Mouse (Mus musculus): Measurements from ENCODE around the gene Ciart. TPM values are rescaled to one million over a fixed set of nuclear protein-coding genes. Genes with fewer than 3 reads are reported as not detected.
"Not testable (repeated sequence)": the region's sequence is repeated elsewhere in the genome, so short reads cannot be mapped to it uniquely, and the experiment has no call there.

The Ciart gene
- polyA plus RNA-seq, 1 experiment from 2014 or later = 3.3 TPM

DNA sequence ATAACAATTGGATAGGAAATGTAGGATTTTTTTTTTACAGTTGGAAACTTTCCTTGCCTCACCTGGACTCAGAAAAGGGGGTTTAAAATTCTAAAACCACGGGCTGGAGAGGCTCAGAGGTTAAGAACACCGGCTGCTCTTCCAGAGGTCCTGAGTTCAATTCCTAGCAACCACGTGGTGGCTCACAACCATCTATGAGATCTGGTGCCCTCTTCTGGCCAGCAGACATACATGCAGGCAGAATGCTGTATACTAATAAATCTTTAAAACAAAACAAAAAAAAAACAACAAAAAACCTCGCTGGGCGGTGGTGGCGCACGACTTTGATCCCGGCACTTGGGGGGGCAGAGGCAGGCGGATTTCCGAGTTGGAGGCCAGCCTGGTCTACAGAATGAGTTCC, 20.8 kb downstream of the Ciart start:
- Histone ChIP-seq H3K4me1 (ENCODE audit: control insufficient read depth, insufficient read depth, low read length) (peaks cover under 1% of the 10 kb centered on the region; the same call in 1 of the 2 replicates), H3K9me3 (ENCODE audit: control insufficient read depth, low read length) (no peaks in the 10 kb centered on the region), H3K4me3 (ENCODE audit: low read depth, low read length) (no peak overlapping the region), H3K4me2 (ENCODE audit: low read depth) (no peak overlapping the region), H3K27ac (ENCODE audit: low read depth, low read length) (no peak overlapping the region), H3K36me3 (ENCODE audit: control insufficient read depth, insufficient read depth, low read length) (0 out of 2 replicates have a peak, but pooled peaks cover 2% of the 10 kb centered on the region), H3K27me3 (ENCODE audit: control insufficient read depth, insufficient read depth, low read length) (no peaks in the 10 kb centered on the region), H3K9ac (ENCODE audit: low read length) (no peak overlapping the region)
- ATAC-seq (ENCODE audit: insufficient read depth, low FRiP score, low TSS enrichment) (no peak), DNase-seq (ENCODE audit: low spot score) (no peak)
- WGBS = 76% methylated on average over 10 of the region's 10 CpGs

DNA sequence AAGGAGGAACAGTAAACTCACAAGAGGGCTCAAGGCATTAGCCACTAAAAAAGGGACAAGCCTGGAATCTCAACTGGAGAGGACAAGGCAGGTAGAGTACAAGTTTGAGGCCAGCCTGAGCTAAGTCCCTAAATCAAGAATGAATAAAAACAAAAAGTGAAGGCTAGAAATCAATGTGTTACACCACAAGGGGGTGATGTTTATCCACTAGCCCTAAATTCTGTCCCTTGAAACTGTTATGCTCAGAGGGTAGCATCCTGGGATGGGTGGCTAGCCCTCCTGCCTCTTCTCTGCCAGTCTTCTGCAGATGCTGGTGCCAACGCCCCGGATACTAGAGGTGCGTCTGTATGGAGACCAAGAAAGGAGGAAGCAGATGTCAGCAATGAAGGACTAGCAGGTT, 21.7 kb downstream of the Ciart start:
- WGBS = 92% methylated on average over 3 of the region's 3 CpGs
- ATAC-seq (ENCODE audit: insufficient read depth, low FRiP score, low TSS enrichment) (no peak), DNase-seq (ENCODE audit: low spot score) (no peak)
- peaks cover 2% of the 10 kb centered on the region; the same call in 1 of the 2 replicates for H3K4me1 ChIP-seq (ENCODE audit: control insufficient read depth, insufficient read depth, low read length)
- 0 out of 2 replicates have a peak, but pooled peaks cover 2% of the 10 kb centered on the region for H3K36me3 ChIP-seq (ENCODE audit: control insufficient read depth, insufficient read depth, low read length)
- no peak overlapping the region for H3K4me3 ChIP-seq (ENCODE audit: low read depth, low read length)
- no peak overlapping the region for H3K9ac ChIP-seq (ENCODE audit: low read length)
- H3K27me3 ChIP-seq (ENCODE audit: control insufficient read depth, insufficient read depth, low read length) = no peaks in the 10 kb centered on the region
- H3K9me3 ChIP-seq (ENCODE audit: control insufficient read depth, low read length) = no peaks in the 10 kb centered on the region
- no peak overlapping the region for H3K4me2 ChIP-seq (ENCODE audit: low read depth)
- no peak overlapping the region for H3K27ac ChIP-seq (ENCODE audit: low read depth, low read length)

DNA sequence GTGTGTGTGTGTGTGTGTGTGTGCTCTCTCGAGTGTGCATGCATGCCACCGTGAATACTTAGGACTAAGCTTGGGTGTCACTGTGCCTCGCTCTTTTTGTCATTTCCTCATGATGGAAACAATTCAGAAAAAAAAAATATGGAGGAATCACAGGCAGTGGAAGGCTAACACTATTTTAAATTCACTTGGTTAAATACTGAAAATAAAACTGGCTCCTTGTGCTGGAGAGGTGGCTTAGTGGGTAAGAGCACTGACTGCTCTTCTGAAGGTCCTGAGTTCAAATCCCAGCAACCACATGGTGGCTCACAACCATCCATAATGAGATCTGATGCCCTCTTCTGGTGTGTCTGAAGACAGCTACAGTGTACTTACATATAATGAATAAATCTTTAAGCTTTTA, 23.8 kb downstream of the Ciart start:
- not testable (repeated sequence) for DNase-seq (ENCODE audit: low spot score); H3K36me3 ChIP-seq (ENCODE audit: control insufficient read depth, insufficient read depth, low read length); H3K4me1 ChIP-seq (ENCODE audit: control insufficient read depth, insufficient read depth, low read length); ATAC-seq (ENCODE audit: insufficient read depth, low FRiP score, low TSS enrichment); H3K9me3 ChIP-seq (ENCODE audit: control insufficient read depth, low read length); H3K4me2 ChIP-seq (ENCODE audit: low read depth); H3K4me3 ChIP-seq (ENCODE audit: low read depth, low read length); H3K9ac ChIP-seq (ENCODE audit: low read length); H3K27me3 ChIP-seq (ENCODE audit: control insufficient read depth, insufficient read depth, low read length); H3K27ac ChIP-seq (ENCODE audit: low read depth, low read length)
- 88% methylated on average over 3 of the region's 3 CpGs for WGBS

DNA sequence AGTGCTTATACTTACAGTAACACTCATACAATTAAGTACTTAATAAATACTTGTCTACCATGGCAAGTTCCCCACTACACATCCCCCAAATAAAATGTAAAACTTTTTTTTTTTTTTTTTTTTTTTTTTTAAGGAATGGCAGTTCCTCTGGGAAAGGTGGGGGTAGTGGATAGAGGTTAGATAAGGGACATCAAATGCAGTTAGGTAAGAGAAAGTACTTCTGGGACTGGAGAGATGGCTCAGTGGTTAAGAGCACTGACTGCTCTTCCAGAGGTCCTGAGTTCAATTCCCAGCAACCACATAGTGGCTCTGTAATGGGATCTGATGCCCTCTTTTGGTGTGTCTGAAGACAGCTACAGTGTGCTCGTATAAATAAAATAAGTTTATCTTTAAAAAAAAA, 25.0 kb downstream of the Ciart start:
- 92% methylated on average over 1 of the region's 1 CpGs for WGBS
- not testable (repeated sequence) for H3K36me3 ChIP-seq (ENCODE audit: control insufficient read depth, insufficient read depth, low read length); H3K4me3 ChIP-seq (ENCODE audit: low read depth, low read length); H3K9ac ChIP-seq (ENCODE audit: low read length); DNase-seq (ENCODE audit: low spot score); H3K27ac ChIP-seq (ENCODE audit: low read depth, low read length); H3K4me1 ChIP-seq (ENCODE audit: control insufficient read depth, insufficient read depth, low read length); H3K4me2 ChIP-seq (ENCODE audit: low read depth); H3K27me3 ChIP-seq (ENCODE audit: control insufficient read depth, insufficient read depth, low read length); ATAC-seq (ENCODE audit: insufficient read depth, low FRiP score, low TSS enrichment); H3K9me3 ChIP-seq (ENCODE audit: control insufficient read depth, low read length)

DNA sequence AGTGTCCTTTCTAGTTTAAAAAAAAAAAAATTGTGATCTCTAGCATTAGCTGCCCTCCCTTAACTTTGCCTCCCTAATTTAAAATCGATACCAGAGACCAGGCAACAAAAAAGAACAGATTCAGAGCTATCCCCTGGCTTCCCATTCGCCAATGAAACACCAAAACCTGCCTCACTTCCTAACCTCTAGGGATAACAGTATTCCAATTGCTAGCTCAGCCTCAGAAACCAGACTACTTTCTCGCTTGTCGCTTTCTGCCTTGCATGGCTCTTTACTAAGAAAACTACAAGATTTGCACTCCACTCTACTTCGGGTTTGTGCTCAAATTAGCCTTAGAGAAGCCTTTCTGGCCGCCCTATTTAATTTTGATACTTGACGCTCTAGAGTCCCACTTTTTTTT, 25.9 kb downstream of the Ciart start:
- peaks cover 5% of the 10 kb centered on the region for H3K36me3 ChIP-seq (ENCODE audit: control insufficient read depth, insufficient read depth, low read length)
- no peaks in the 10 kb centered on the region for H3K27me3 ChIP-seq (ENCODE audit: control insufficient read depth, insufficient read depth, low read length)
- 30% methylated on average over 7 of the region's 7 CpGs for WGBS
- peak overlapping the region; percentile 72 for H3K4me2 ChIP-seq (ENCODE audit: low read depth)
- no peaks in the 10 kb centered on the region for H3K9me3 ChIP-seq (ENCODE audit: control insufficient read depth, low read length)
- peak overlapping the region; percentile 79 for H3K9ac ChIP-seq (ENCODE audit: low read length)
- peaks cover 7% of the 10 kb centered on the region; the same call in 1 of the 2 replicates for H3K4me1 ChIP-seq (ENCODE audit: control insufficient read depth, insufficient read depth, low read length)
- peak overlapping the region; percentile 21; the same call in 1 of the 2 replicates for H3K27ac ChIP-seq (ENCODE audit: low read depth, low read length)
- ATAC-seq (ENCODE audit: insufficient read depth, low FRiP score, low TSS enrichment) (0 out of 2 replicates have a peak, but pooled peaks have one; percentile 9), DNase-seq (ENCODE audit: low spot score) (no peak)
- peak overlapping the region; percentile 89 for H3K4me3 ChIP-seq (ENCODE audit: low read depth, low read length)

DNA sequence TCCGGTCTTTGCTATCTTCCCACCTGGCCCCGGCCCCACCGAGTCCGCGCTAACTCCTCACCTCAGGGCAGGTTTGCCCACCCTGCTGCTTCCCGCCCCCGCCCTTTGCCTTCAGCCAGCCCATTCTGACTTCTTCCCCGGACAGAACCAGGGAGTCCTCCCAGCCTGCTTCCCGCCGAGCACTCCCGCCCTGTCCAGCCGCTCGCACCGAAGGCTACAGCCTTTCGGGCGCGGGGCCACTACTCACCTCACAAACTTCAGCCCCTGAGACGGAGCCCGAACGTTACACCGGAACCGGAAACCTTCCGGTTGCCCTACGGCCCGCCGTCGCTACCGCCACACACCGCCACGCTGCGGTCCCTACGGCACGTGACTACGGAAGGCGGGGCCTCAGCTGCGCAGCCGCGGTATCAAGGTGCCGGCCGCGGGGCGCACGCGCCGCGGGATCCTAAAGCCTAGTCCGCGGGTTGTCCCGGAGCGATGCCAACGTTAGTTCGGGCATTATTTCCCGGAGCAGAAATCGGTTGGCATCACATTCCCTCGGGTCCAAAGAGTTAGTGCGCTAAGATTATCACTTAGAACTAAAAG, 26.5 kb downstream of the Ciart start, which contains the start of gene Prpf3:
Prpf3 (minus strand) TSS at position 384 of the 588 bp plus-strand sequence.
- H3K4me1 ChIP-seq (ENCODE audit: control insufficient read depth, insufficient read depth, low read length) = peaks cover 7% of the 10 kb centered on the region; the same call in 1 of the 2 replicates
- no peaks in the 10 kb centered on the region for H3K9me3 ChIP-seq (ENCODE audit: control insufficient read depth, low read length)
- H3K4me2 ChIP-seq (ENCODE audit: low read depth) = peak within 1 kb of the TSS; percentile 72
- H3K36me3 ChIP-seq (ENCODE audit: control insufficient read depth, insufficient read depth, low read length) = peaks cover 5% of the 10 kb centered on the region
- H3K27me3 ChIP-seq (ENCODE audit: control insufficient read depth, insufficient read depth, low read length) = no peaks in the 10 kb centered on the region
- ATAC-seq (ENCODE audit: insufficient read depth, low FRiP score, low TSS enrichment) = peak; percentile 98
- H3K9ac ChIP-seq (ENCODE audit: low read length) = peak within 1 kb of the TSS; percentile 79
- peak within 1 kb of the TSS; percentile 56; the same call in 1 of the 2 replicates for H3K27ac ChIP-seq (ENCODE audit: low read depth, low read length)
- WGBS = under 1% methylated on average over 56 of the region's 56 CpGs
- DNase-seq (ENCODE audit: low spot score) = peak; percentile 96
- peak within 1 kb of the TSS; percentile 89 for H3K4me3 ChIP-seq (ENCODE audit: low read depth, low read length)

DNA sequence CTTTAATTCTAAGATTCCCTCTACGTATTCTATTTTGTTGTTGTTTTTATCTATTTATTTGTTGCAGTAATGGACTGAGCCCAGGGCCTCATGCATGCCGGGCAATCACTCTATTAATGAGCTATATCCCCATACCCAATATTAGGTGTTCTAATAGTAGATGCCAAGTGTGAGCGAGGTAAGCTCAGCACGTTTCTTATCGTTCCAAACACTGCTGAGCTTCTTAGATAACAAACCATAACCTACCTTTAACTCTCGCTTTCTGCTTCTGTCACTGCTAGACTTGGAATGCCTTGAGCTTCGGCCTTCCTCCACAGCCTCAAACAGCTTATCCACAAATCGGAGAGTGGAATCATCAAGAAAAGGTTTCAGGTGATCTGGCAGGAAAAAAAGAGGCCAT, 30.7 kb downstream of the Ciart start:
- Histone ChIP-seq H3K27me3 (ENCODE audit: control insufficient read depth, insufficient read depth, low read length) (no peaks in the 10 kb centered on the region), H3K27ac (ENCODE audit: low read depth, low read length) (no peak overlapping the region), H3K4me1 (ENCODE audit: control insufficient read depth, insufficient read depth, low read length) (peaks cover 7% of the 10 kb centered on the region; the same call in 1 of the 2 replicates), H3K4me2 (ENCODE audit: low read depth) (no peak overlapping the region), H3K9me3 (ENCODE audit: control insufficient read depth, low read length) (no peaks in the 10 kb centered on the region), H3K4me3 (ENCODE audit: low read depth, low read length) (no peak overlapping the region), H3K36me3 (ENCODE audit: control insufficient read depth, insufficient read depth, low read length) (peaks cover 25% of the 10 kb centered on the region), H3K9ac (ENCODE audit: low read length) (no peak overlapping the region)
- ATAC-seq (ENCODE audit: insufficient read depth, low FRiP score, low TSS enrichment) = no peak
- DNase-seq (ENCODE audit: low spot score) = no peak
- WGBS = 97% methylated on average over 8 of the region's 8 CpGs

GRCm38 (mm10) chr3:95850611-95851010, 31.4 kb downstream of the Ciart start:
- ATAC-seq (ENCODE audit: insufficient read depth, low FRiP score, low TSS enrichment) = no peak
- WGBS = 88% methylated on average over 4 of the region's 4 CpGs
- H3K4me3 ChIP-seq (ENCODE audit: low read depth, low read length) = no peak overlapping the region
- H3K4me1 ChIP-seq (ENCODE audit: control insufficient read depth, insufficient read depth, low read length) = peaks cover 5% of the 10 kb centered on the region; the same call in 1 of the 2 replicates
- peaks cover 31% of the 10 kb centered on the region for H3K36me3 ChIP-seq (ENCODE audit: control insufficient read depth, insufficient read depth, low read length)
- no peak for DNase-seq (ENCODE audit: low spot score)
- no peak overlapping the region for H3K27ac ChIP-seq (ENCODE audit: low read depth, low read length)
- H3K27me3 ChIP-seq (ENCODE audit: control insufficient read depth, insufficient read depth, low read length) = no peaks in the 10 kb centered on the region
- H3K9me3 ChIP-seq (ENCODE audit: control insufficient read depth, low read length) = no peaks in the 10 kb centered on the region
- H3K9ac ChIP-seq (ENCODE audit: low read length) = no peak overlapping the region
- H3K4me2 ChIP-seq (ENCODE audit: low read depth) = no peak overlapping the region

Measured in neural tube, embryonic 11.5 days (tissue).